Mouse (Mus musculus) stomach, adult 2 months (tissue): ENCODE measurements around the gene Nkain4. TPM values are rescaled to one million over a fixed set of nuclear protein-coding genes. Genes with fewer than 3 reads are reported as not detected.

Source experiments
- polyA plus RNA-seq: library from polyadenylated mRNA; depleted of rRNA; stranded (reverse); fragments of >200 nt; gene quantifications from 2 replicates; pipeline ENCODE4 v1.2.3, GENCODE M21; 2012; rRNA removed

The Nkain4 gene
- polyA plus RNA-seq = 6.1 and 8.3 TPM in 2 replicates

DNA sequence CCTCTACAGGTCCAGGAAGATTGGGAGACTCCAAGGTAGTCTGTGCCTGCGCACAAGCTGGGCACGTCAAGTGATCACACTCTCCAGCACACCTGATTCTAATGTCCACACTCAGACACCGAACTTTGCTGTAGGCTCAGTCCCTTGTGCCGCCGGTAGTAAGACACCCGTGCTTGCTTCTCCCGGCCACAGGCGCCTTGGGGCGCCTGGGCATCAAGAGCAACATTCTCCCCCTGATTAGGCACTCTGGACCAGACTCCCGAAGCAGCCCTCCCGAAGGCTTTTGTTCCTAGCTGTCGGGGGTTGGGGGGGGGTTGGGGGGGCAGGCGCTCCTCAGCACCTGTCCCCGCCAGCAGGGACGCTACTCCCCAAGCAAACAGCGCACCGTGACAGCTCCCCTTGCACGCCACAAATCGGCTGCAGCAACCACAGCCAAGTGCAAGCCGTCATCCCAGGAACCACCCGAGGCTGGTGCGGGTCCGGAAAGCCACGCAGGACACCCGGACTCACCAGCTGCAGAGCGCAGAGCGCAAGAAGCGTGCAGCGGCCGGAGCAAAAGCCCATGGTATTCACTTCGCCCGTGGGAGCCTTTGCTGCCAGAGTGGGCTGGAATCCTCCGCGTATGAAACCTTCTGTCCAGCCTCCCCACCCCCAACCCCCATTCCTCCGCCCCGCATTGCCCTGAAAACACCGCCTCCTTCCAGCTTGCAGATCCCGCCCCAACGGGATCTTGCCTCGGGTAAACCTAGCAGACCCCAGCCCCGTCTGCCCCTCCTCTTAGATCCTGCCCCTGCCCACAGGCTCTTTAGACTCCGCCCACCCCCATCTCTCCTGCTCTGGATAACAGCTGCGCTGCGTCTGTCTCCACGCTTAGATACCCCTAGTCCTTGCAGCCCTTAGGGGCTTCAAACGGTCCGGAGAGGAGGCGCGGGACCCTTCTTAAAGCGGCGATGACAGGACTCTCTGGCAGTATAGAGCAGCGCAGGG lies at the start of gene Nkain4:
TSS of gene Nkain4 (minus strand) at position 639 of the 987 bp plus-strand sequence.

DNA sequence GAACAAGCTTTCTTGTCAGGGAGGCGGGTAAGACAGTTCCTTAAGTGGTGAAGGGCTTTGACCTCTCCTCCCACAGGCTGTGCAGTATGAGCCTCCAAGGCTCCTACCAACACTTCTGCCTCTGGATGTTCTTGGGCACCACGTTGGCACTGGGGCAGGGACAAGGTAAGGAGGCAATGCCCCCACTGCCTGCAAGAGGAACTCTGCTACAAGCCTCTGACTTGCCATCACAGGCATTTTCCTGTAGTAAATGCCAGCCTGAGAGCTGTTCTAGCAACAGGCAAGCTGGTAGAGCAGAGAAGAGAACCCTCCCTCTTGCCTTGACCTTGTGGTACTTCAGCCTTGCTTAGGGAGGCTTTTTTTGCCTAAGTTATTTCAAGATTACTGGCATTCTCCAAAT lies 31.9 kb upstream of the Nkain4 start, which contains the start of gene Col20a1:
TSS of gene Col20a1 (plus strand) at position 87 of the 400 bp plus-strand sequence.

DNA sequence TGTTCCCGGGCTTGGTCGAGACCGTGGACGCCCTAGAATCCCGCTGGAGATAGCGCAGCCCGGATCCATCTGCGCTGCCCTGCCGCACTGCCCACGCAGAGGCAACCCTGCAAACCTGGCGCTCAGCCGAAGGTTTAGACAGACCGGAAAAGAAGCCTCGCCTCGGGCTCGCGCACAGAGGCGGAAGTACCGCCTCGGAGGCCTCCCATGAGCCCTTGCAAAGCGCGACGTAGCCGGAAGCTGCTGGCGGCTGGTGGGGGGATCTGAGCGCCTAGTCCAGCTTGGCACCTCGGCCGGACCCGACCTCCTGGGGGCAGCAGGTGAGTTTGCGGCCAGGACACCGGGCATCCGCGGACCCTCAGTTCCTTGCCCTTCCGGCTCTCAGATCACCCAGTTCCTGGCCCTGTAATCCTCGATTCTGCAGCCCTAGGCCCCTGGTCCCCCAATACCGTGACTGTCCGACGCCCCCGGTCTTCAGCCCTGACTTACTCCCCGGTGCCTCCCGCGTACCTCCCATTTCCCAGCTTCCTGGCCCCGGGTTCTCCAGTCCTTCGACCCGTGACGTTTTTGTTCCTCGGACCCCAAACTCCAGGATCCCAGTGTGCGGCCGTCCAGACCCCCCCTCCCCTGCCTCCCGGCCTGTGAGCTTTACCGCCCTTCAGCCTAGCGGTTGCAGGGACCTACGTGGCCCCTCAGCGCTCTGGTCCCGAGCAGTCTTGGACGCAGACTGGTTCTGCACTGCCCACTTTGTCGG lies 12.7 kb upstream of the Nkain4 start, which contains the start of gene Arfgap1:
TSS of gene Arfgap1 (plus strand) at position 216 of the 754 bp plus-strand sequence.

DNA sequence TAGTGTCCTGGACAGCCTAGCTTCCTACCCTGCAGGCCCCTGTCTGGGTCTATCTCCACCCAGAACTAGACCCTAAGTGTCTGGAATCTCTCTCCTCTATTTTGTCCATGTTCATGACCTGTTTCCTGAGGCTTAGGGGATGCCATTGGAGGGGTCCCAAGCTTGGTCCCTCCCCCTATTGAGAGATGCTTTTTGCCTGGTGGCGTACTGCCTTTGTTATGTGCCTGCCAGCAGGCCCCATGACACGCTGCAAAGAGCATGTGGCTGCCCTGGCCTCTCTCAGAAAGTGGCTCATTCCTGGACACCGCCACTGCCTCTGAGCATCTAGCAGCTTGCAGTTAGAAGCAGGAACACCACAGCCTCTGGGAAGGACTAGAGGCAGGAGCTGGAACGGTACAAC lies 25.8 kb downstream of the Nkain4 start, which contains the start of gene Birc7:
TSS of gene Birc7 (plus strand) at position 301 of the 400 bp plus-strand sequence.

DNA sequence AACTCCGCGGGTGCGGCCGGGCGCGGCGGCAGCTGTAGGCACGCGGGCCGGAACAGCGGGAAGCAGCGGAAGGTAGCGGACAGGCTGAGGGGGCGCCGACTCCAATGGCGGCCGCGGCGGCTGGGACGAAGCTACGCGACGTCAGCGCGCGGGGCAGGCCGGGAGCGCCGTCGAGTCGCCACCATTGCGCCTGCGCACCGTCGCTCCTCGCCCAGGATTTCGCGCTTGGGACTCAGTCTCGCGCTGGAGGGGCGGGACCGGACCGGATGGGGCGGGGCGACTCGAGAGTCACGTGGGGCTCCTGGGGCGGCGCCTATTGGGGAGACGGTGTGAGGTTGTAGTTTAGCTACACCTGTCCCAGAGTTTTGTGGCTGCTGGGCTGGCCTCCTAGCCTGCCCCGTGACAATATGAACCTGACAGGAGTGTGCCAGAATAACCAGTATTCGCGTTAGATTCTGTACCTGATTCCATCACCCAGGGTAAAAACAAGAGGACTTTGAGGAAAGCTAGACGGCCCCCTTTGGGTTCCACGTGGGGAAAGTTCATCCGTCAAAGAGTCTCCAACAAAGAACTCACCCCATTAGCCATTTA lies 33.6 kb downstream of the Nkain4 start, which contains the start of gene Ythdf1:
TSS of gene Ythdf1 (minus strand) at position 140 of the 591 bp plus-strand sequence.

Other genes with a start within 250 kb of the Nkain4 start
- 2.6 and 3.7 TPM in 2 replicates for gene Dido1, start 244.7 kb downstream of the Nkain4 start, polyA plus RNA-seq
- 11.6 and 12.9 TPM in 2 replicates for gene Gid8, start 244.6 kb downstream of the Nkain4 start, polyA plus RNA-seq
- 11.7 and 12.3 TPM in 2 replicates for gene Slc17a9, start 229.4 kb downstream of the Nkain4 start, polyA plus RNA-seq
- gene Bhlhe23, start 177.8 kb downstream of the Nkain4 start, polyA plus RNA-seq = not detected in 2 replicates
- 5.8 and 12.1 TPM in 2 replicates for gene Ythdf1, start 33.8 kb downstream of the Nkain4 start, polyA plus RNA-seq
- not detected in 2 replicates for gene Birc7, start 25.7 kb downstream of the Nkain4 start, polyA plus RNA-seq
- 28.8 and 30.3 TPM in 2 replicates for gene Arfgap1, start 12.5 kb upstream of the Nkain4 start, polyA plus RNA-seq
- gene Col20a1, start 31.8 kb upstream of the Nkain4 start, polyA plus RNA-seq = 2.1 and 3.1 TPM in 2 replicates
- gene Chrna4, start 88.8 kb upstream of the Nkain4 start, polyA plus RNA-seq = 0.01 TPM in 1 of 2 replicates, not detected in the other
- gene Kcnq2, start 180.6 kb upstream of the Nkain4 start, polyA plus RNA-seq = 0.27 and 0.38 TPM in 2 replicates
- 9.4 and 9.6 TPM in 2 replicates for gene Eef1a2, start 202.3 kb upstream of the Nkain4 start, polyA plus RNA-seq
- 151 and 208 TPM in 2 replicates for gene Ppdpf, start 232.5 kb upstream of the Nkain4 start, polyA plus RNA-seq
- gene Ptk6, start 248.1 kb upstream of the Nkain4 start, polyA plus RNA-seq = 0.48 and 0.65 TPM in 2 replicates